Mouse (Mus musculus): ENCODE data around the gene A630095N17Rik. TPM values are rescaled to one million over a fixed set of nuclear protein-coding genes. Genes with fewer than 3 reads are reported as not detected.
A peak's percentile ranks its signal among the peaks of the same experiment; 100 is the strongest.

A630095N17Rik gene
- total RNA-seq, 2 experiments from 2014 or later = not detected

DNA sequence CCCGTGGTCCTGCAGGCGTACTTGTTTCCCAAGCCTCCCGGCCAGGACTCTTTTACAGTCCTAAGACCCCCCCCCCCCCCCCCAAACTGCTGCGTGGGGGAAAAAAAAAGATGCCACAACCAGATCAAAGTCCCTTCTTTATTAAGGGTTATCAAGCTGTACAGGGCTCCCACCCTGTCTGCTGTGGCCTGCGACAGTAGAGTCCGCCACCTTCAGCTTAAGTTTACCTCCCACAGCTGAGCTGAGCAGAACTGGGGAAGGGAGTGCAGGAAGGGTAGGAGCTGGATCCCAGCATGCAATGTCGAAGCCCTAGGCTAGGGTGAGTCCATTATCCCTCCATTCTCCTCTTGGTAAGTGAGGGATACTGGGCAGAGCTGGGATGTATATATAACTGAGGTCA lies 51.2 kb downstream of the A630095N17Rik start:
- DNase-seq = no peak
- intact Hi-C loops (cut with DNase I) = no loop called here

DNA sequence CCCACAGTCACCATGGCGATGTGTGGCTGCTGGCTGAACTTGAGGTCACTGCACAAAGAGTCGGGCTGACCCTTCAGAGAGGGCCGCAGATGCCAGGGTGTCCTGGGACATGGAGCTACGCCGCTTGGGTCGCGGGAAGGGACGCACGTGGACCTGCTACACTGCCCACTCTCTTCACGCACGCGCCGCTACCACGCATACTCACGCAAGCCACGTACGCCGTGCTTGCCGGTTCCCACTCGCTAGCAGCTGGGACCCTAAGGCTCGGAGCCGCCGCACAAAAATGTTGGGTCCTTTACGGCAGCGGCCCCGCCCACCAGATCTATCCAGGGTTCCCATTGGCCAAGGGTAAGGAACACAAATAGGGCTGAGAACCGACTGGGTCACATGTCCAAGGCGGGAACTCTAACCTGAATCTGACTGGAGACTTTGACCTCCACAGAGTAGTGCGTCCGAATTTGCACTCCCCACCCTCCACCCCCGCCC lies 51.8 kb downstream of the A630095N17Rik start, which contains the start of gene Abcb6:
Gene Abcb6, minus strand, starts transcription at position 288 of the 486 bp plus-strand sequence.
- intact Hi-C loops (cut with DNase I) = no loop called here
- DNase-seq = peak; percentile 78

DNA sequence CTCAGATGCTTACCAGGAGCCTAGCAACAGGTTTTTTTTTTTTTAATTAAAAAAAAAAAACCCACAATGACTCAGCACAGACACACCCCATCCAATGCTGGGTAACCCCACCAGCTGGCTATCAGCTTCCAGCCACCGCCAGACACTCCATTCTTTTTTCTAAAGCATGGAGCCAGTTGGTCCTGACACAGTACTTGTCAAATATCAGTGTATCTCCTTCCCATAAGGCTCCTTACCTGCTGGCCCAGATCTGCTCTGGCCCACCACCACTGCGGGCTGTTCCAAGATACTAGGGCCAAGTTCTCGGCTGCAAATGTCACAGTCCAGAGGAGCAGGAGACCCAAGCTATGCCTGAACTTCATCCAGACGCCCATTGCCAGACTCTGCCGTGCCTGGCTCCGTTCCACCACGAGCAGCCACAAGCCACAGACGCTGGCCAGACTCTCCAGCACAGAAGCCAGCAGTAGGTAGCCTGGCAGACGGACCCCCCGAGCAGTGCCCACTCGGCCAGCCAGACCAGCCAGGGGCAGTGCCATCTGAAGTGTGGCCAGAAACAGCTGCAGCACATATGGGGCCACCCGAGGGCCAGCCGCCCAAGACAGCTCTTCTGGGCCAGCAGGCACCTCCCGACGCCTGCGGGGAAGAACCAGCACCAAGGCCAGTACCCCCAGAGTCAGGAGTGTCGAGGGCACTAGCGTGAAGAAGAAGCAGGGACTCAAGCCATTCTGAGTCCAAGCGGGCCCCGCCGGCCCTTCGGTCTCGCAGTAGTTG lies 52.4 kb downstream of the A630095N17Rik start:
- intact Hi-C loops (cut with DNase I) = no loop called here
- DNase-seq = peak; percentile 27 to 51

Small RNA genes within 50 kb of the gene (microRNA-seq; reads per million reads assigned to microRNA genes)
- gene Gm27943 = 0 reads per million in 2 experiments

Other genes starting within 250 kb of the A630095N17Rik start
- 1 to 10 TPM; 5.3 to 5.4 TPM for gene Nhej1, start 106.9 kb downstream of the A630095N17Rik start, total RNA-seq (2021)
- not detected for gene Slc23a3, start 98.2 kb downstream of the A630095N17Rik start, total RNA-seq (2021)
- 10 to 100 TPM; 12.4 to 12.7 TPM for gene Cnppd1, start 89.4 kb downstream of the A630095N17Rik start, total RNA-seq (2021)
- gene Retreg2, start 89.3 kb downstream of the A630095N17Rik start, total RNA-seq (2021) = 1 to 10 TPM; 6.5 to 8.0 TPM
- 10 to 100 TPM; 16.3 to 16.7 TPM for gene Zfand2b, start 63.5 kb downstream of the A630095N17Rik start, total RNA-seq (2021)
- 10 to 100 TPM; 21.4 to 21.6 TPM for gene Abcb6, start 51.7 kb downstream of the A630095N17Rik start, total RNA-seq (2021)
- 1 to 10 TPM; 3.8 to 4.7 TPM for gene Ankzf1, start 40.0 kb downstream of the A630095N17Rik start, total RNA-seq (2021)
- gene Atg9a, start 39.9 kb downstream of the A630095N17Rik start, total RNA-seq (2021) = 100 to 1,000 TPM in 1 of 2 experiments, 10 to 100 TPM in 1; 96.6 to 103 TPM
- gene Glb1l, start 21.3 kb downstream of the A630095N17Rik start, total RNA-seq (2021) = 1 to 10 TPM; 2.3 to 3.0 TPM
- 10 to 100 TPM; 19.4 to 23.1 TPM for gene Stk16, start 21.3 kb downstream of the A630095N17Rik start, total RNA-seq (2021)
- 100 to 1,000 TPM; 921 to 954 TPM for gene Tuba4a, start 12.2 kb downstream of the A630095N17Rik start, total RNA-seq (2021)
- gene Dnajb2, start 4.3 kb upstream of the A630095N17Rik start, total RNA-seq (2021) = 10 to 100 TPM; 63.1 to 67.1 TPM
- gene Ptprn, start 32.4 kb upstream of the A630095N17Rik start, total RNA-seq (2021) = under 1 TPM in 1 of 2 experiments, not detected in 1; 0.10 TPM
- not detected for gene Resp18, start 46.3 kb upstream of the A630095N17Rik start, total RNA-seq (2021)
- 10 to 100 TPM; 46.4 to 48.3 TPM for gene Dnpep, start 85.9 kb upstream of the A630095N17Rik start, total RNA-seq (2021)
- gene Des, start 128.2 kb upstream of the A630095N17Rik start, total RNA-seq (2021) = 1,000 to 10,000 TPM; 1,843 to 1,948 TPM
- gene Speg, start 143.2 kb upstream of the A630095N17Rik start, total RNA-seq (2021) = 100 to 1,000 TPM; 229 to 230 TPM
- 10 to 100 TPM; 35.4 to 35.5 TPM for gene Gmppa, start 203.8 kb upstream of the A630095N17Rik start, total RNA-seq (2021)
- not detected for gene Asic4, start 218.3 kb upstream of the A630095N17Rik start, total RNA-seq (2021)
- gene Chpf, start 247.2 kb upstream of the A630095N17Rik start, total RNA-seq (2021) = 1 to 10 TPM; 6.2 to 7.0 TPM
- under 1 TPM; 0.12 to 0.26 TPM for gene Tmem198, start 247.4 kb upstream of the A630095N17Rik start, total RNA-seq (2021)